Comparison of ENCODE assay signal across 8 mouse cellular contexts in the genomic region with DNA sequence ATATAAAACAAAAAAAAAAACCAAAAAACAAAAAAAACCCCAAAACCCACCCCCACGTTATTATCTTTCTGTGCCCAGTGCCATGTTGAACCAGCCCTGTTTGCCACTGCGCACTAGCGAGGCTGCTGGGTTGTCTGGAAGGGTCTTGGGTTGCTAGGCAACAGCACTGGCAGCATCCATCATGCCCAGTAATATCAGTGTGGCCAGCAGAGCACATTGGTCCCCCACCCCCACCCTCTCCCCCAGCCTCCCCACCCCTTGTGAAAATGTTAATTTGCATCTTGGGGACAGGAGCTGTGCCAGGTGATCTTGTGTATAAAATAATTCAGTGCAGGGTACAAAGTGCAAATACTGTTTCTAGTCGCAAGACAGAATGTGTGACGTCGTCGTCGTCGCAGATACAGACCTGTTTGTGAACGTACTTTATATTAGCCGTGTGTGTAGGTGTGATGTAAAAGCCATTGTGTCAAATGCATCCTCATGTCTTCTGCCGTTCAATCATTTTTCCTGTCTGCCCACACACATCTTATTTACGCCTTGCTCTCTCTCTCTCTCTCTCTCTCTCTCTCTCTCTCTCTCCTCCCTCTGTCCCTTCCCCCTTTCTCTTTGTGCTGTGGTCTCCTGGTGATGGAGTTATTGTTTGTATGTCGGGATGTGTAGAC.
A peak's percentile ranks its signal among the peaks of the same experiment; 100 is the strongest.
DNase-seq lines count a peak whose midpoint lies in the region; ATAC-seq lines count a peak whose summit lies in the region.

No protein-coding gene starts in this region.

- 67% methylated on average over 14 of the region's 14 CpGs for WGBS in heart, embryonic 10.5 days
- WGBS in embryonic facial prominence, embryonic 11.5 days = 57% methylated on average over 14 of the region's 14 CpGs
- 44% methylated on average over 14 of the region's 14 CpGs for WGBS in midbrain, embryonic 11.5 days

- 0 out of 2 replicates have a peak overlapping the region, but pooled peaks have one; percentile 16 for H3K27ac ChIP-seq in heart, embryonic 10.5 days
- H3K27ac ChIP-seq in embryonic facial prominence, embryonic 11.5 days (replicated peaks; ENCODE audit: low read depth, low read length) = no peak overlapping the region; the same call in 1 of the 2 replicates
- peak overlapping the region; percentile 52; the same call in 1 of the 2 replicates for H3K27ac ChIP-seq in midbrain, embryonic 11.5 days (ENCODE audit: low read depth, low read length)

- no peak overlapping the region for H3K4me2 ChIP-seq in embryonic facial prominence, embryonic 11.5 days (ENCODE audit: low read depth, low read length)
- H3K4me2 ChIP-seq in midbrain, embryonic 11.5 days = peak overlapping the region; percentile 30; the same call in 1 of the 2 replicates

- H3K36me3 ChIP-seq in heart, embryonic 10.5 days = no peaks in the 10 kb centered on the region
- no peaks in the 10 kb centered on the region for H3K36me3 ChIP-seq in embryonic facial prominence, embryonic 11.5 days (replicated peaks; ENCODE audit: control insufficient read depth, insufficient read depth, low read depth, low read length)
- H3K36me3 ChIP-seq in midbrain, embryonic 11.5 days (ENCODE audit: control insufficient read depth, insufficient read depth, low read length) = no peaks in the 10 kb centered on the region

- ATAC-seq in embryonic facial prominence, embryonic 11.5 days (replicated peaks; ENCODE audit: insufficient number of reproducible peaks, low FRiP score, low TSS enrichment, low read depth) = peak; percentile 82
- peak; percentile 93 for ATAC-seq in midbrain, embryonic 11.5 days (ENCODE audit: low FRiP score)
- ATAC-seq in erythroblast, adult 5-6 weeks (replicated peaks; ENCODE audit: low FRiP score, poor library complexity, severe bottlenecking) = no peak

- peaks cover 18% of the 10 kb centered on the region for H3K4me1 ChIP-seq in heart, embryonic 10.5 days
- no peaks in the 10 kb centered on the region for H3K4me1 ChIP-seq in embryonic facial prominence, embryonic 11.5 days (ENCODE audit: control insufficient read depth, insufficient read depth, low read length)
- H3K4me1 ChIP-seq in midbrain, embryonic 11.5 days (ENCODE audit: control insufficient read depth, insufficient read depth, low read length) = peaks cover 20% of the 10 kb centered on the region; the same call in 1 of the 2 replicates

- intact Hi-C loops in heart, postnatal 36 days (cut with DNase I) = no loop called here

- no peak overlapping the region for H3K9ac ChIP-seq in embryonic facial prominence, embryonic 11.5 days (replicated peaks; ENCODE audit: low read length)
- peak overlapping the region; percentile 39; the same call in 1 of the 2 replicates for H3K9ac ChIP-seq in midbrain, embryonic 11.5 days (ENCODE audit: low read length)

- no peaks in the 10 kb centered on the region for H3K27me3 ChIP-seq in heart, embryonic 10.5 days (ENCODE audit: insufficient read depth, poor library complexity, severe bottlenecking)
- no peaks in the 10 kb centered on the region for H3K27me3 ChIP-seq in embryonic facial prominence, embryonic 11.5 days (ENCODE audit: control insufficient read depth, insufficient read depth, low read length)
- H3K27me3 ChIP-seq in midbrain, embryonic 11.5 days (ENCODE audit: control insufficient read depth, insufficient read depth, low read length) = no peaks in the 10 kb centered on the region

- no peak for DNase-seq in heart, embryonic 10.5 days (ENCODE audit: low spot score)
- no peak for DNase-seq in heart, postnatal 4 days
- DNase-seq in embryonic facial prominence, embryonic 11.5 days (ENCODE audit: low spot score) = peak; percentile 54
- DNase-seq in kidney, adult 18-20 months = peak; percentile 45
- peak; percentile 90 for DNase-seq in midbrain, embryonic 11.5 days (ENCODE audit: low spot score, missing footprints)
- DNase-seq in urinary bladder, postnatal 14 days (ENCODE audit: low spot score) = no peak
- no peak for DNase-seq in heart, postnatal 36 days

- H3K4me3 ChIP-seq in heart, embryonic 10.5 days = no peak overlapping the region
- H3K4me3 ChIP-seq in embryonic facial prominence, embryonic 11.5 days (ENCODE audit: low read depth, low read length) = no peak overlapping the region
- H3K4me3 ChIP-seq in midbrain, embryonic 11.5 days (ENCODE audit: low read depth, low read length) = no peak overlapping the region

- 0 out of 2 replicates have a peak, but pooled peaks cover 2% of the 10 kb centered on the region for H3K9me3 ChIP-seq in heart, embryonic 10.5 days
- no peaks in the 10 kb centered on the region for H3K9me3 ChIP-seq in embryonic facial prominence, embryonic 11.5 days (replicated peaks; ENCODE audit: control insufficient read depth, low read length)
- H3K9me3 ChIP-seq in midbrain, embryonic 11.5 days (ENCODE audit: control insufficient read depth, low read length) = no peaks in the 10 kb centered on the region

Comparison
In these comparisons a context has a peak if more than half of its experiments do, and no peak if none do; other contexts are left out.
1. DNase-seq: peak in embryonic facial prominence, embryonic 11.5 days (single experiment), kidney, adult 18-20 months (single experiment) and midbrain, embryonic 11.5 days (single experiment); none in heart, embryonic 10.5 days (single experiment), heart, postnatal 4 days (single experiment), urinary bladder, postnatal 14 days (single experiment) and heart, postnatal 36 days (0 of 2).